Comparison of ENCODE assay signal across 8 mouse cellular contexts in genomic region chr7:80582821-80583451, GRCm38 (mm10). TPM values are rescaled to one million over a fixed set of nuclear protein-coding genes. Genes with fewer than 3 reads are reported as not detected.
DNase-seq lines count a peak whose midpoint lies in the region; ATAC-seq and TF ChIP-seq lines count a peak whose summit lies in the region.

No protein-coding gene starts in this region.

- peak overlapping the region; percentile 23 for H3K4me2 ChIP-seq in liver, embryonic 14.5 days (ENCODE audit: low read depth)
- H3K4me2 ChIP-seq in midbrain, embryonic 14.5 days (ENCODE audit: low read length), result no peak overlapping the region

- H3K9me3 ChIP-seq in liver, embryonic 14.5 days (ENCODE audit: control insufficient read depth, low read length), result no peaks in the 10 kb centered on the region
- H3K9me3 ChIP-seq in midbrain, embryonic 14.5 days (ENCODE audit: control insufficient read depth, low read length), result no peaks in the 10 kb centered on the region

- H3K27me3 ChIP-seq in liver, embryonic 14.5 days (ENCODE audit: control insufficient read depth, insufficient read depth, low read length), result no peaks in the 10 kb centered on the region
- H3K27me3 ChIP-seq in midbrain, embryonic 14.5 days (ENCODE audit: control insufficient read depth, insufficient read depth, low read length), result no peaks in the 10 kb centered on the region

- no peak overlapping the region for H3K9ac ChIP-seq in liver, embryonic 14.5 days (replicated peaks)
- no peak overlapping the region for H3K9ac ChIP-seq in midbrain, embryonic 14.5 days (replicated peaks; ENCODE audit: low read length)

- peaks cover 3% of the 10 kb centered on the region; the same call in 1 of the 2 replicates for H3K4me1 ChIP-seq in bone marrow, adult 2 months (ENCODE audit: control insufficient read depth, insufficient read depth, low read length)
- H3K4me1 ChIP-seq in liver, embryonic 14.5 days (replicated peaks; ENCODE audit: control insufficient read depth in 2 of 2, insufficient read depth in 2 of 2, low read length in 1 of 2), result peaks cover 0 to 8% of the 10 kb centered on the region in 2 experiments; a peak in 2 of 4 replicates
- H3K4me1 ChIP-seq in midbrain, embryonic 14.5 days (ENCODE audit: control insufficient read depth, insufficient read depth, low read length), result peaks cover 4% of the 10 kb centered on the region; the same call in 1 of the 2 replicates

- ATAC-seq in liver, embryonic 14.5 days (ENCODE audit: insufficient read depth), result no peak
- ATAC-seq in midbrain, embryonic 14.5 days (ENCODE audit: low FRiP score, low TSS enrichment), result no peak

- WGBS in bone marrow, adult 2 months, result 1% methylated on average over 20 of the region's 20 CpGs
- 9% methylated on average over 20 of the region's 20 CpGs for WGBS in liver, embryonic 14.5 days (ENCODE audit: insufficient replicate concordance)
- 75% methylated on average over 20 of the region's 20 CpGs for WGBS in midbrain, embryonic 14.5 days

- H3K36me3 ChIP-seq in liver, embryonic 14.5 days (replicated peaks; ENCODE audit: control insufficient read depth, insufficient read depth, low read depth), result no peaks in the 10 kb centered on the region
- H3K36me3 ChIP-seq in midbrain, embryonic 14.5 days (ENCODE audit: control insufficient read depth, insufficient read depth, low read length), result no peaks in the 10 kb centered on the region

- peak overlapping the region; percentile 66 for H3K4me3 ChIP-seq in bone marrow, adult 2 months (replicated peaks; ENCODE audit: control insufficient read depth, low read depth, low read length)
- no peak overlapping the region for H3K4me3 ChIP-seq in liver, embryonic 14.5 days (ENCODE audit: insufficient read depth in 1 of 2, low read depth in 2 of 2, low read length in 2 of 2)
- no peak overlapping the region for H3K4me3 ChIP-seq in midbrain, embryonic 14.5 days (replicated peaks; ENCODE audit: low read depth, low read length)

- TF ChIP-seq POLR2A in bone marrow, adult 2 months (IDR thresholded peaks at IDR 0.05; ENCODE audit: borderline replicate concordance, control insufficient read depth, low read depth, low read length), result no peak

- TF ChIP-seq EP300 in liver, embryonic 14.5 days (IDR thresholded peaks at IDR 0.05; ENCODE audit: low read depth), result no peak

- peak; percentile 51 for DNase-seq in A20 (ENCODE audit: low read depth, low spot score)
- peak; percentile 64 for DNase-seq in heart, postnatal 4 days
- DNase-seq in liver, embryonic 14.5 days (ENCODE audit: low read depth in 3 of 3, low spot score in 3 of 3), result no peak
- DNase-seq in spleen, postnatal 36 days (ENCODE audit: low spot score in 2 of 2), result peak; percentile 49 to 56
- DNase-seq in midbrain, embryonic 14.5 days, result no peak
- no peak for DNase-seq in gastrocnemius, postnatal 36 days
- DNase-seq in layer of hippocampus, adult 18-20 months (ENCODE audit: low spot score in 2 of 2), result no peak

- no peak for TF ChIP-seq CTCF in bone marrow, adult 2 months (IDR thresholded peaks at IDR 0.05; ENCODE audit: control insufficient read depth, insufficient read depth, low read length)
- TF ChIP-seq CTCF in liver, embryonic 14.5 days (IDR thresholded peaks at IDR 0.05; ENCODE audit: low read depth), result no peak

- no peak overlapping the region for H3K27ac ChIP-seq in bone marrow, adult 2 months (ENCODE audit: control insufficient read depth, insufficient read depth, low read depth, low read length, poor library complexity)
- no peak overlapping the region for H3K27ac ChIP-seq in liver, embryonic 14.5 days
- no peak overlapping the region for H3K27ac ChIP-seq in midbrain, embryonic 14.5 days (replicated peaks; ENCODE audit: low read depth, low read length)

- intact Hi-C loops in gastrocnemius, postnatal 36 days (cut with DNase I), result no loop called here

RNA-seq across cellular contexts. Expression of gene Blm, which starts 48.0 kb away (rescaled TPM):
- 37.0 and 75.0 TPM in 2 replicates for polyA plus RNA-seq in bone marrow, adult 2 months (2011; ENCODE audit: insufficient read depth, insufficient read length, low replicate concordance, missing spikeins)
- total RNA-seq in heart, postnatal 4 days (2021), result 10 to 100 TPM; 15.5 to 16.5 TPM
- 12.1 and 19.8 TPM in 2 replicates for polyA plus RNA-seq in liver, embryonic 14.5 days (2012; rRNA removed)
- polyA plus RNA-seq in liver, embryonic 14.5 days (2014; fragmentation: Nextera tagmentation; extraction: Ambion mirVana), result 24.8 and 28.1 TPM in 2 replicates
- 7.5 and 12.9 TPM in 2 replicates for polyA plus RNA-seq in midbrain, embryonic 14.5 days (2014; fragmentation: Nextera tagmentation; extraction: Ambion mirVana)
- total RNA-seq in gastrocnemius, postnatal 36 days (2021), result 1 to 10 TPM in 1 of 2 experiments, under 1 TPM in 1; 0.64 to 1.1 TPM
- 1 to 10 TPM; 3.0 to 3.2 TPM for total RNA-seq in layer of hippocampus, adult 18-20 months (2021)

Comparison
In these comparisons a context has a peak if more than half of its experiments do, and no peak if none do; other contexts are left out.
1. DNase-seq: peak in A20 (single experiment), heart, postnatal 4 days (single experiment) and spleen, postnatal 36 days (2 of 2); none in liver, embryonic 14.5 days (0 of 3), midbrain, embryonic 14.5 days (single experiment), gastrocnemius, postnatal 36 days (0 of 2) and layer of hippocampus, adult 18-20 months (0 of 2).